Mouse (Mus musculus): ENCODE measurements around the gene Mctp2. TPM values are rescaled to one million over a fixed set of nuclear protein-coding genes. Genes with fewer than 3 reads are reported as not detected.

Mctp2 gene
- polyA plus RNA-seq, 1 experiment from 2014 or later: 1.7 TPM

- Histone ChIP-seq H3K4me2 (ENCODE audit: low read depth, low read length) (no peak overlapping the region; the same call in 1 of the 2 replicates), H3K9ac (replicated peaks) (no peak overlapping the region), H3K27ac (ENCODE audit: low read depth) (no peak overlapping the region), H3K9me3 (ENCODE audit: low read length) (no peaks in the 10 kb centered on the region), H3K36me3 (replicated peaks; ENCODE audit: insufficient read depth, low read length) (0 out of 2 replicates have a peak, but pooled peaks cover 3% of the 10 kb centered on the region), H3K27me3 (ENCODE audit: insufficient read depth, low read length) (no peaks in the 10 kb centered on the region), H3K4me3 (ENCODE audit: low read depth, low read length) (no peak overlapping the region), H3K4me1 (ENCODE audit: insufficient read depth) (no peaks in the 10 kb centered on the region)
- DNase-seq: no peak
- WGBS (ENCODE audit: insufficient replicate concordance): 55% methylated on average over 5 of the region's 5 CpGs
- peak; percentile 56 for ATAC-seq
- TF ChIP-seq CTCF (IDR thresholded peaks at IDR 0.05; ENCODE audit: low read depth) (no peak), EP300 (IDR thresholded peaks at IDR 0.05; ENCODE audit: low read depth) (no peak)
Measured at GRCm38 (mm10) chr7:72181651-72182050, 124.8 kb downstream of the Mctp2 start.

GRCm38 (mm10) chr7:72169320-72169719, 137.1 kb downstream of the Mctp2 start:
- 84% methylated on average over 2 of the region's 2 CpGs for WGBS (ENCODE audit: insufficient replicate concordance)
- Histone ChIP-seq H3K27me3 (ENCODE audit: insufficient read depth, low read length) (no peaks in the 10 kb centered on the region), H3K4me1 (ENCODE audit: insufficient read depth) (no peaks in the 10 kb centered on the region), H3K36me3 (replicated peaks; ENCODE audit: insufficient read depth, low read length) (no peaks in the 10 kb centered on the region), H3K27ac (ENCODE audit: low read depth) (no peak overlapping the region), H3K4me3 (ENCODE audit: low read depth, low read length) (no peak overlapping the region), H3K9ac (replicated peaks) (no peak overlapping the region), H3K4me2 (ENCODE audit: low read depth, low read length) (no peak overlapping the region), H3K9me3 (ENCODE audit: low read length) (no peaks in the 10 kb centered on the region)
- ATAC-seq (no peak), DNase-seq (no peak)
- no peak for TF ChIP-seq CTCF (IDR thresholded peaks at IDR 0.05; ENCODE audit: low read depth)
- no peak for TF ChIP-seq EP300 (IDR thresholded peaks at IDR 0.05; ENCODE audit: low read depth)

- no peak for DNase-seq
- WGBS (ENCODE audit: insufficient replicate concordance): 42% methylated on average over 13 of the region's 13 CpGs
- ATAC-seq: no peak
Measured at GRCm38 (mm10) chr7:72165726-72166701, 140.4 kb downstream of the Mctp2 start.

GRCm38 (mm10) chr7:72162256-72162655, 144.2 kb downstream of the Mctp2 start:
- Histone ChIP-seq H3K36me3 (replicated peaks; ENCODE audit: insufficient read depth, low read length) (peaks cover 10% of the 10 kb centered on the region; the same call in 1 of the 2 replicates), H3K27ac (ENCODE audit: low read depth) (no peak overlapping the region), H3K4me1 (ENCODE audit: insufficient read depth) (no peaks in the 10 kb centered on the region), H3K9me3 (ENCODE audit: low read length) (no peaks in the 10 kb centered on the region), H3K9ac (replicated peaks) (no peak overlapping the region), H3K4me2 (ENCODE audit: low read depth, low read length) (no peak overlapping the region), H3K4me3 (ENCODE audit: low read depth, low read length) (no peak overlapping the region), H3K27me3 (ENCODE audit: insufficient read depth, low read length) (no peaks in the 10 kb centered on the region)
- DNase-seq: no peak
- no peak for ATAC-seq
- WGBS (ENCODE audit: insufficient replicate concordance): 11% methylated on average over 1 of the region's 1 CpGs
- TF ChIP-seq EP300 (IDR thresholded peaks at IDR 0.05; ENCODE audit: low read depth) (peak; percentile 69), CTCF (IDR thresholded peaks at IDR 0.05; ENCODE audit: low read depth) (no peak)

More at GRCm38 (mm10) chr7:72165726-72166701, 140.4 kb downstream of the Mctp2 start:
- Histone ChIP-seq H3K27ac (ENCODE audit: low read depth) (no peak overlapping the region), H3K36me3 (replicated peaks; ENCODE audit: insufficient read depth, low read length) (peaks cover 8% of the 10 kb centered on the region; the same call in 1 of the 2 replicates), H3K9ac (replicated peaks) (no peak overlapping the region), H3K9me3 (ENCODE audit: low read length) (no peaks in the 10 kb centered on the region), H3K27me3 (ENCODE audit: insufficient read depth, low read length) (no peaks in the 10 kb centered on the region), H3K4me1 (ENCODE audit: insufficient read depth) (no peaks in the 10 kb centered on the region), H3K4me2 (ENCODE audit: low read depth, low read length) (no peak overlapping the region), H3K4me3 (ENCODE audit: low read depth, low read length) (no peak overlapping the region)
- TF ChIP-seq EP300 (IDR thresholded peaks at IDR 0.05; ENCODE audit: low read depth): peak; percentile 44; the same call in 1 of the 2 replicates
- no peak for TF ChIP-seq CTCF (IDR thresholded peaks at IDR 0.05; ENCODE audit: low read depth)

- Histone ChIP-seq H3K4me2 (ENCODE audit: low read depth, low read length) (no peak overlapping the region), H3K4me1 (ENCODE audit: insufficient read depth) (no peaks in the 10 kb centered on the region), H3K27ac (ENCODE audit: low read depth) (no peak overlapping the region), H3K9ac (replicated peaks) (no peak overlapping the region), H3K27me3 (ENCODE audit: insufficient read depth, low read length) (no peaks in the 10 kb centered on the region), H3K4me3 (ENCODE audit: low read depth, low read length) (no peak overlapping the region), H3K9me3 (ENCODE audit: low read length) (no peaks in the 10 kb centered on the region), H3K36me3 (replicated peaks; ENCODE audit: insufficient read depth, low read length) (peaks cover 12% of the 10 kb centered on the region; the same call in 1 of the 2 replicates)
- no peak for DNase-seq
- WGBS (ENCODE audit: insufficient replicate concordance): 44% methylated on average over 4 of the region's 4 CpGs
- ATAC-seq: no peak
- no peak for TF ChIP-seq CTCF (IDR thresholded peaks at IDR 0.05; ENCODE audit: low read depth)
- no peak for TF ChIP-seq EP300 (IDR thresholded peaks at IDR 0.05; ENCODE audit: low read depth)
Measured at GRCm38 (mm10) chr7:72159513-72160063, 146.8 kb downstream of the Mctp2 start.
